Mouse (Mus musculus): ENCODE data around the gene Zswim8. TPM values are rescaled to one million over a fixed set of nuclear protein-coding genes. Genes with fewer than 3 reads are reported as not detected.
A peak's percentile ranks its signal among the peaks of the same experiment; 100 is the strongest.
"Not testable (repeated sequence)": the region's sequence is repeated elsewhere in the genome, so short reads cannot be mapped to it uniquely, and the experiment has no call there.

Zswim8 gene
- polyA plus RNA-seq, 1 experiment from 2014 or later: 26.1 TPM

- Histone ChIP-seq H3K4me1 (peaks cover 57% of the 10 kb centered on the region), H3K27ac (replicated peaks) (no peak overlapping the region), H3K36me3 (peaks cover 54% of the 10 kb centered on the region), H3K9me3 (replicated peaks) (no peaks in the 10 kb centered on the region), H3K4me3 (peak overlapping the region; percentile 73), H3K27me3 (ENCODE audit: low read depth, poor library complexity, severe bottlenecking) (no peaks in the 10 kb centered on the region)
- WGBS: 32% methylated on average over 1 of the region's 1 CpGs
- peak; percentile 25 for DNase-seq (ENCODE audit: low spot score)
Measured at GRCm38 (mm10) chr14:20696986-20697385, 10.4 kb upstream of the Zswim8 start.

- no peak overlapping the region for H3K4me3 ChIP-seq
- WGBS: 91% methylated on average over 2 of the region's 2 CpGs
Measured at GRCm38 (mm10) chr14:20698515-20698914, 8.8 kb upstream of the Zswim8 start.

GRCm38 (mm10) chr14:20700362-20700761 is 7.0 kb upstream of the Zswim8 start:
- no peak overlapping the region for H3K27ac ChIP-seq (replicated peaks)
- peaks cover 45% of the 10 kb centered on the region for H3K36me3 ChIP-seq
- H3K27me3 ChIP-seq (ENCODE audit: low read depth, poor library complexity, severe bottlenecking): no peaks in the 10 kb centered on the region
- 89% methylated on average over 3 of the region's 3 CpGs for WGBS
- no peak overlapping the region for H3K4me3 ChIP-seq
- peaks cover 62% of the 10 kb centered on the region for H3K4me1 ChIP-seq
- H3K9me3 ChIP-seq (replicated peaks): no peaks in the 10 kb centered on the region
- DNase-seq (ENCODE audit: low spot score): no peak

More at GRCm38 (mm10) chr14:20698515-20698914, 8.8 kb upstream of the Zswim8 start:
- DNase-seq (ENCODE audit: low spot score): no peak
- Histone ChIP-seq H3K9me3 (replicated peaks) (no peaks in the 10 kb centered on the region), H3K27me3 (ENCODE audit: low read depth, poor library complexity, severe bottlenecking) (no peaks in the 10 kb centered on the region), H3K4me1 (peaks cover 62% of the 10 kb centered on the region), H3K27ac (replicated peaks) (no peak overlapping the region), H3K36me3 (peaks cover 39% of the 10 kb centered on the region)

- no peak overlapping the region for H3K27ac ChIP-seq (replicated peaks)
- peaks cover 47% of the 10 kb centered on the region for H3K36me3 ChIP-seq
- peaks cover 53% of the 10 kb centered on the region for H3K4me1 ChIP-seq
- no peak for DNase-seq (ENCODE audit: low spot score)
- no peaks in the 10 kb centered on the region for H3K27me3 ChIP-seq (ENCODE audit: low read depth, poor library complexity, severe bottlenecking)
- 86% methylated on average over 8 of the region's 8 CpGs for WGBS
- no peaks in the 10 kb centered on the region for H3K9me3 ChIP-seq (replicated peaks)
- H3K4me3 ChIP-seq: peak overlapping the region; percentile 85
Measured at GRCm38 (mm10) chr14:20701554-20701953, 5.8 kb upstream of the Zswim8 start.

- peak overlapping the region; percentile 85 for H3K4me3 ChIP-seq
- no peaks in the 10 kb centered on the region for H3K27me3 ChIP-seq (ENCODE audit: low read depth, poor library complexity, severe bottlenecking)
- DNase-seq (ENCODE audit: low spot score): no peak
- H3K36me3 ChIP-seq: peaks cover 47% of the 10 kb centered on the region
- H3K4me1 ChIP-seq: peaks cover 52% of the 10 kb centered on the region
- H3K9me3 ChIP-seq (replicated peaks): no peaks in the 10 kb centered on the region
- WGBS: 18% methylated on average over 15 of the region's 15 CpGs
- H3K27ac ChIP-seq (replicated peaks): peak overlapping the region; percentile 96
Measured at GRCm38 (mm10) chr14:20702096-20702740, 5.1 kb upstream of the Zswim8 start.

GRCm38 (mm10) chr14:20702741-20703381 is 4.5 kb upstream of the Zswim8 start, which contains the start of gene Chchd1:
Gene Chchd1, plus strand, starts transcription at chr14:20703006.
- H3K36me3 ChIP-seq: peaks cover 43% of the 10 kb centered on the region
- no peaks in the 10 kb centered on the region for H3K9me3 ChIP-seq (replicated peaks)
- peak within 1 kb of the TSS; percentile 85 for H3K4me3 ChIP-seq
- under 1% methylated on average over 61 of the region's 61 CpGs for WGBS
- DNase-seq (ENCODE audit: low spot score): peak; percentile 94
- H3K27me3 ChIP-seq (ENCODE audit: low read depth, poor library complexity, severe bottlenecking): no peaks in the 10 kb centered on the region
- H3K27ac ChIP-seq (replicated peaks): peak within 1 kb of the TSS; percentile 96
- peaks cover 49% of the 10 kb centered on the region for H3K4me1 ChIP-seq

- peak overlapping the region; percentile 85 for H3K4me3 ChIP-seq
- WGBS: 13% methylated on average over 8 of the region's 8 CpGs
- not testable (repeated sequence) for DNase-seq (ENCODE audit: low spot score)
Measured at GRCm38 (mm10) chr14:20703461-20703860, 3.9 kb upstream of the Zswim8 start.

GRCm38 (mm10) chr14:20708239-20708638 is 887 bp downstream of the Zswim8 start:
- peak overlapping the region; percentile 95 for H3K27ac ChIP-seq (replicated peaks)
- no peaks in the 10 kb centered on the region for H3K9me3 ChIP-seq (replicated peaks)
- DNase-seq (ENCODE audit: low spot score): no peak
- H3K27me3 ChIP-seq (ENCODE audit: low read depth, poor library complexity, severe bottlenecking): no peaks in the 10 kb centered on the region
- H3K4me3 ChIP-seq: peak overlapping the region; percentile 99
- peaks cover 55% of the 10 kb centered on the region for H3K36me3 ChIP-seq
- 12% methylated on average over 10 of the region's 10 CpGs for WGBS
- H3K4me1 ChIP-seq: peaks cover 36% of the 10 kb centered on the region

More at GRCm38 (mm10) chr14:20703461-20703860, 3.9 kb upstream of the Zswim8 start:
- Histone ChIP-seq H3K4me1 (peaks cover 49% of the 10 kb centered on the region), H3K27ac (replicated peaks) (peak overlapping the region; percentile 96), H3K36me3 (peaks cover 37% of the 10 kb centered on the region)
- not testable (repeated sequence) for H3K9me3 ChIP-seq (replicated peaks); H3K27me3 ChIP-seq (ENCODE audit: low read depth, poor library complexity, severe bottlenecking)

- Histone ChIP-seq H3K36me3 (peaks cover 93% of the 10 kb centered on the region), H3K4me3 (no peak overlapping the region), H3K27me3 (ENCODE audit: low read depth, poor library complexity, severe bottlenecking) (no peaks in the 10 kb centered on the region), H3K9me3 (replicated peaks) (no peaks in the 10 kb centered on the region), H3K4me1 (peaks cover 9% of the 10 kb centered on the region), H3K27ac (replicated peaks) (no peak overlapping the region)
- WGBS: 84% methylated on average over 11 of the region's 11 CpGs
- no peak for DNase-seq (ENCODE audit: low spot score)
Measured at GRCm38 (mm10) chr14:20713832-20714231, 6.5 kb downstream of the Zswim8 start.

- WGBS: 94% methylated on average over 10 of the region's 10 CpGs
- Histone ChIP-seq H3K36me3 (peaks cover 99% of the 10 kb centered on the region), H3K4me3 (no peak overlapping the region), H3K27ac (replicated peaks) (no peak overlapping the region), H3K4me1 (no peaks in the 10 kb centered on the region), H3K9me3 (replicated peaks) (no peaks in the 10 kb centered on the region), H3K27me3 (ENCODE audit: low read depth, poor library complexity, severe bottlenecking) (no peaks in the 10 kb centered on the region)
- DNase-seq (ENCODE audit: low spot score): no peak
Measured at GRCm38 (mm10) chr14:20718443-20718842, 11.1 kb downstream of the Zswim8 start.

- peaks cover 99% of the 10 kb centered on the region for H3K36me3 ChIP-seq
- no peak for DNase-seq (ENCODE audit: low spot score)
Measured at GRCm38 (mm10) chr14:20719767-20720166, 12.4 kb downstream of the Zswim8 start.

GRCm38 (mm10) chr14:20721371-20721770 is 14.0 kb downstream of the Zswim8 start:
- no peak overlapping the region for H3K4me3 ChIP-seq
- no peaks in the 10 kb centered on the region for H3K4me1 ChIP-seq
- no peaks in the 10 kb centered on the region for H3K27me3 ChIP-seq (ENCODE audit: low read depth, poor library complexity, severe bottlenecking)
- H3K36me3 ChIP-seq: peaks cover 99% of the 10 kb centered on the region
- H3K9me3 ChIP-seq (replicated peaks): no peaks in the 10 kb centered on the region
- no peak overlapping the region for H3K27ac ChIP-seq (replicated peaks)
- DNase-seq (ENCODE audit: low spot score): no peak
- WGBS: 95% methylated on average over 4 of the region's 4 CpGs

More at GRCm38 (mm10) chr14:20719767-20720166, 12.4 kb downstream of the Zswim8 start:
- Histone ChIP-seq H3K27me3 (ENCODE audit: low read depth, poor library complexity, severe bottlenecking) (no peaks in the 10 kb centered on the region), H3K4me3 (no peak overlapping the region), H3K9me3 (replicated peaks) (no peaks in the 10 kb centered on the region), H3K27ac (replicated peaks) (no peak overlapping the region), H3K4me1 (no peaks in the 10 kb centered on the region)
- 94% methylated on average over 12 of the region's 12 CpGs for WGBS

- WGBS: 94% methylated on average over 12 of the region's 12 CpGs
- Histone ChIP-seq H3K27ac (replicated peaks) (no peak overlapping the region), H3K4me1 (no peaks in the 10 kb centered on the region), H3K36me3 (peaks cover 98% of the 10 kb centered on the region), H3K27me3 (ENCODE audit: low read depth, poor library complexity, severe bottlenecking) (no peaks in the 10 kb centered on the region), H3K4me3 (no peak overlapping the region), H3K9me3 (replicated peaks) (no peaks in the 10 kb centered on the region)
- no peak for DNase-seq (ENCODE audit: low spot score)
Measured at GRCm38 (mm10) chr14:20723006-20723405, 15.7 kb downstream of the Zswim8 start.
